24 mouse cellular contexts compared by ENCODE assay signal in the genomic region with DNA sequence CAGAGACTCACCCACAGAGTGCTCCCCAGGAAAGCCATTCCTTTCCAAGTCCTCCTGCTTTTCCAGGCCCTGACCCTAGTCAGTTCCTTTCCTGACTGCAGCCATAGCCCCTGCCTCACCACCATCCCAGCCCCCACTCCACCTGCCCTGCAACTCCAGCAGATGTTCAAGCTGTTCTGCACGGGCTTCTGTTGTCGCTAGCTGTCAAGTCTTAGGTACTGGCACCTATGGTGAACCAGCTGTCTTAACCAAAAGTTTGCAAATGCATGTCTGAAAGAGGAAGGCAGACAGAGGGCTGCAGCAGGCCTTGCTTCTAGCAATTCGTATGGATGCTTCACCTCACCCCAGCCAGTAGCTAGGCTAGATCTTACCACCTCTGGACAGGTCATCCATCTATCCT. TPM values are rescaled to one million over a fixed set of nuclear protein-coding genes. Genes with fewer than 3 reads are reported as not detected.
DNase-seq lines count a peak whose midpoint lies in the region; ATAC-seq and TF ChIP-seq lines count a peak whose summit lies in the region.
"Had no signal": no experiment of that assay in that cellular context is flagged by ENCODE, and none has a peak within 500 bp of the region (broad histone marks: within the 10 kb centered on the region; RNA-seq: fewer than 3 reads in every experiment).

No protein-coding gene starts in this region.

- DNase-seq in forebrain, embryonic 10.5 days (ENCODE audit: extremely low spot score, low spot score), result no peak
- no peak for DNase-seq in left cerebral cortex, adult 2 months (ENCODE audit: extremely low spot score in 1 of 2, low spot score in 2 of 2)
- no peak for DNase-seq in left cerebral cortex, adult 8-10 months (ENCODE audit: low spot score in 2 of 2)
- no peak for DNase-seq in lung, postnatal 25 days (ENCODE audit: low spot score)
- DNase-seq in urinary bladder, adult 18-20 months (ENCODE audit: low spot score in 2 of 2), result no peak
- DNase-seq: adrenal gland, postnatal 10 days; cerebellum, adult 11 months; cerebellum, adult 9-11 months; heart, adult 2 months; kidney, adult 8-10 months; liver, embryonic 13.5 days; lung, adult 18-20 months; lung, postnatal 10 days; right cerebral cortex, postnatal 4 days had no signal

- TF ChIP-seq POLR2A in olfactory bulb, adult 2 months (IDR thresholded peaks at IDR 0.05; ENCODE audit: insufficient read depth, low read depth, low read length), result no peak

- H3K9me3 ChIP-seq in forebrain, embryonic 13.5 days (replicated peaks), result no peaks in the 10 kb centered on the region
- H3K9me3 ChIP-seq in forebrain, embryonic 10.5 days, result no peaks in the 10 kb centered on the region
- H3K9me3 ChIP-seq in forebrain, embryonic 15.5 days, result no peaks in the 10 kb centered on the region
- H3K9me3 ChIP-seq: G1E; heart, embryonic 13.5 days; liver, embryonic 13.5 days; midbrain, embryonic 15.5 days; neural tube, embryonic 12.5 days had no signal

- intact Hi-C loops in left cerebral cortex, adult 2 months (cut with DNase I), result loop anchor here (2.0 kb wide), 1 partner anchor 46 kb away; the partner anchor contains the start of gene Insyn1

- H3K36me3 ChIP-seq in forebrain, embryonic 13.5 days (ENCODE audit: poor library complexity, severe bottlenecking), result no peaks in the 10 kb centered on the region
- H3K36me3 ChIP-seq in forebrain, embryonic 10.5 days (replicated peaks), result no peaks in the 10 kb centered on the region
- no peaks in the 10 kb centered on the region for H3K36me3 ChIP-seq in forebrain, embryonic 15.5 days
- H3K36me3 ChIP-seq: G1E; heart, embryonic 13.5 days; liver, embryonic 13.5 days; midbrain, embryonic 15.5 days; neural tube, embryonic 12.5 days had no signal

- TF ChIP-seq CTCF in left cerebral cortex, adult 2 months (IDR thresholded peaks at IDR 0.05), result no peak
- no peak for TF ChIP-seq CTCF in olfactory bulb, adult 2 months (IDR thresholded peaks at IDR 0.05; ENCODE audit: insufficient read depth, low read depth, low read length)

- H3K27me3 ChIP-seq in forebrain, embryonic 13.5 days, result no peaks in the 10 kb centered on the region
- H3K27me3 ChIP-seq in forebrain, embryonic 10.5 days (ENCODE audit: poor library complexity, severe bottlenecking), result peaks cover 7% of the 10 kb centered on the region; the same call in 1 of the 2 replicates
- H3K27me3 ChIP-seq in forebrain, embryonic 15.5 days, result no peaks in the 10 kb centered on the region
- H3K27me3 ChIP-seq: liver, embryonic 13.5 days; midbrain, embryonic 15.5 days; neural tube, embryonic 12.5 days had no signal

- H3K27ac ChIP-seq in forebrain, embryonic 13.5 days, result peak overlapping the region; percentile 79
- H3K27ac ChIP-seq in forebrain, embryonic 10.5 days, result no peak overlapping the region
- H3K27ac ChIP-seq in left cerebral cortex, adult 2 months, result peak overlapping the region; percentile 84
- H3K27ac ChIP-seq in forebrain, embryonic 15.5 days (replicated peaks), result peak overlapping the region; percentile 75
- peak overlapping the region; percentile 98 for H3K27ac ChIP-seq in olfactory bulb, adult 2 months (ENCODE audit: insufficient read depth, low read depth, low read length)
- H3K27ac ChIP-seq: heart, adult 2 months; kidney, postnatal 0 days; liver, embryonic 13.5 days; neural tube, embryonic 12.5 days had no signal

- peaks cover 64% of the 10 kb centered on the region for H3K4me1 ChIP-seq in forebrain, embryonic 13.5 days
- H3K4me1 ChIP-seq in forebrain, embryonic 10.5 days, result peaks cover 66% of the 10 kb centered on the region
- H3K4me1 ChIP-seq in forebrain, embryonic 15.5 days, result peaks cover 60% of the 10 kb centered on the region
- peaks cover 60% of the 10 kb centered on the region for H3K4me1 ChIP-seq in olfactory bulb, adult 2 months (ENCODE audit: control insufficient read depth, insufficient read depth, low read length)
- H3K4me1 ChIP-seq: liver, embryonic 13.5 days had no signal

- H3K9ac ChIP-seq in forebrain, embryonic 13.5 days, result no peak overlapping the region
- no peak overlapping the region for H3K9ac ChIP-seq in forebrain, embryonic 15.5 days (replicated peaks)
- H3K9ac ChIP-seq: heart, embryonic 13.5 days; liver, embryonic 13.5 days; midbrain, embryonic 15.5 days; neural tube, embryonic 12.5 days had no signal

- WGBS in forebrain, embryonic 13.5 days, result 75% methylated on average over 3 of the region's 3 CpGs
- WGBS in forebrain, embryonic 10.5 days, result 82% methylated on average over 3 of the region's 3 CpGs
- WGBS in forebrain, embryonic 15.5 days, result 61% methylated on average over 3 of the region's 3 CpGs
- 81% methylated on average over 3 of the region's 3 CpGs for WGBS in olfactory bulb, adult 2 months

- no peak for ATAC-seq in forebrain, embryonic 13.5 days
- no peak for ATAC-seq in forebrain, embryonic 15.5 days (replicated peaks)
- ATAC-seq: midbrain, embryonic 15.5 days had no signal

- H3K4me3 ChIP-seq in forebrain, embryonic 13.5 days, result no peak overlapping the region
- no peak overlapping the region for H3K4me3 ChIP-seq in forebrain, embryonic 10.5 days
- no peak overlapping the region for H3K4me3 ChIP-seq in left cerebral cortex, adult 2 months
- no peak overlapping the region for H3K4me3 ChIP-seq in forebrain, embryonic 15.5 days
- no peak overlapping the region for H3K4me3 ChIP-seq in olfactory bulb, adult 2 months (ENCODE audit: insufficient read depth, low read depth, low read length)
- H3K4me3 ChIP-seq: heart, adult 2 months; heart, embryonic 13.5 days; liver, embryonic 13.5 days; midbrain, embryonic 15.5 days; neural tube, embryonic 12.5 days had no signal

- H3K4me2 ChIP-seq in forebrain, embryonic 13.5 days, result no peak overlapping the region
- no peak overlapping the region for H3K4me2 ChIP-seq in forebrain, embryonic 15.5 days (replicated peaks)
- H3K4me2 ChIP-seq: heart, embryonic 13.5 days; liver, embryonic 13.5 days; midbrain, embryonic 15.5 days; neural tube, embryonic 12.5 days had no signal

RNA-seq across cellular contexts. Expression of gene Insyn1, which starts 45.3 kb away (rescaled TPM):
- polyA plus RNA-seq in forebrain, embryonic 13.5 days (2015; fragmentation: Nextera tagmentation; extraction: Ambion mirVana), result 2.8 and 3.5 TPM in 2 replicates
- polyA plus RNA-seq in forebrain, embryonic 10.5 days (2016; fragmentation: Nextera tagmentation; extraction: Ambion mirVana), result 0.66 TPM in 2 replicates
- total RNA-seq in left cerebral cortex, adult 2 months (2021), result 100 to 1,000 TPM; 214 to 230 TPM
- 100 to 1,000 TPM; 194 to 230 (median 210) TPM for total RNA-seq in left cerebral cortex, adult 8-10 months (2022)
- 6.7 and 7.7 TPM in 2 replicates for polyA plus RNA-seq in forebrain, embryonic 15.5 days (2015; fragmentation: Nextera tagmentation; extraction: Ambion mirVana)
- not detected in 2 replicates for polyA plus RNA-seq in olfactory bulb, adult 2 months (2012; ENCODE audit: insufficient read depth, insufficient read length, low replicate concordance, missing spikeins)
- total RNA-seq: common myeloid progenitor, adult 5-6 weeks; hematopoietic stem cell, adult 5-6 weeks had no signal
- polyA plus RNA-seq: G1E had no signal
